Mouse (Mus musculus): Measurements from ENCODE around the gene Cisd1. TPM values are rescaled to one million over a fixed set of nuclear protein-coding genes. Genes with fewer than 3 reads are reported as not detected.

Cisd1 gene
- polyA plus RNA-seq, 1 experiment from 2014 or later: 279 TPM

DNA sequence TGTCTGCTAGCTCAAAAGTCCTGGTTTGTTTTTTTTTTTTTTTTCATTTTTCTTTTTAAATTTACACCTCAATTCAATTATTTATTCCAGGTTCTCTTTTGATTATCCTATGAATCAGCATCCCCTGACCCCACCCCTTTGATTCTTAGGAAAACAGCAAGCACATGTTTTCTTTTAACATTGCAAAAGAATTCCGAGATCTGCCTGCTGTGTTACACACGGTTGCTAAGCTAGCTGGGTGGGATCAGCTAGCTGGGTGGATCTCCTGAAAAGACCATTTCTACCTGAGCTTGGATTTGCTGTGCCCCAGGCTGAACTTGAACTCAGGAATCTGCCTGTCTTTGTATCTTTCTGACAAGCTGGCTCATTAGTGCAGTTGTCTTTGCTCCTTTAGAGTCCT, 1.4 kb upstream of the Cisd1 start:
- Histone ChIP-seq H3K27ac (ENCODE audit: low read depth, low read length) (no peak overlapping the region), H3K4me2 (ENCODE audit: low read length) (no peak overlapping the region), H3K9ac (ENCODE audit: low read length) (no peak overlapping the region), H3K4me3 (ENCODE audit: low read depth, low read length) (no peak overlapping the region), H3K27me3 (replicated peaks; ENCODE audit: control insufficient read depth, insufficient read depth, low read length) (no peaks in the 10 kb centered on the region), H3K4me1 (ENCODE audit: control insufficient read depth, insufficient read depth, low read length) (peaks cover 24% of the 10 kb centered on the region), H3K9me3 (replicated peaks; ENCODE audit: control insufficient read depth, low read length) (no peaks in the 10 kb centered on the region), H3K36me3 (ENCODE audit: control insufficient read depth, insufficient read depth, low read length) (no peaks in the 10 kb centered on the region)
- DNase-seq (ENCODE audit: low spot score) (no peak), ATAC-seq (no peak)
- 68% methylated on average over 2 of the region's 2 CpGs for WGBS

DNA sequence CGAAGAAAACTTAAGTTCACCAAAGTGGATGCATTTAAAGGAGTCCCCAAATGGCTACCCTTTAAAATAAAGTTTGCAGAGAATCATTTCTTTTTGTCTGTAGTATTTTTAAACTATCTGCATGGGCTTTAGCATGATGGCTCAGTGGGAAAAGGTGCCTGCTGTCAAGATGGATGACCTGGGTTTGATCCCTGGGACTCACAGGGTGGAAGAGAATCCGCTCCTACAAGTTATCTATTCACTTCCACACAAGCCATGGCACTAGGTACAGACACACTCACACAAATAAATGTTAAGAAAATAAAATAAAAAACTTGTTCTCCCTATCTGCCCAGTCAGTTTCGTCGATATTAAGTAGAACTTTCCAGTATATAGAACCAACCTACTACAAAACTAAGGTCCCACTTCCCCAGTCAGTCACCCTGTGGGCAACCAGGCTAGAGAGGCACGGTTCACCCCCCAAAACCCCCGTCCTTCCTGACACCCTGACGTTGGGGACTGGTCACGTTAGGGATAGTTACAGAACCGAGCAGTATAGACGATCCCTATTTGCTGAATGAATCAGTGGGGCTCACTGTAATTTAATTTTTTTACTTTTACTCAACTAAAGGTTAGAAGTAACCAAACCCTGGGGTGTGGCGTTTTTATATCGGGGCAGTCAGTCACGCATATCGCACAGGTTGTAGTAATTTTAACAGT, 1.0 kb downstream of the Cisd1 start:
- WGBS: 22% methylated on average over 14 of the region's 14 CpGs
- peak overlapping the region; percentile 91 for H3K9ac ChIP-seq (ENCODE audit: low read length)

DNA sequence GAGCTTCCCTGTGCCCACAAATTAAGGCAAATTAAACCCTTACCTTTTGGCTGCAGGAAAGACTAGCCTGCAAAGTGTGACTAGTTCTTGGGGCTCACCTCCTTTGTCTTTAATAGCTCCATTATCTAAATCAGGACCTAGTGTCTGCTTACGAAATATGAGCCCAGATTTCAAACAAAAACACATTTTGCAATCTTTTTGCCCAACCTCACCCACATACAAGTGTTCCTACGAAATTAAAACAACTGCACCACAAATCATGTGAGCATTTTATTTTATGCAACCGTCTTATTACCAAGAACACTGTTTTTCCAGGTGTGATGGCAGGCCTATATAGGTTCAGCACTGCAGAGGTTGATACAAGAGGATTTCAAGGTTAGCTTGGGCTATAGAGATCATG, 1.6 kb downstream of the Cisd1 start:
- Histone ChIP-seq H3K4me2 (ENCODE audit: low read length) (0 out of 2 replicates have a peak overlapping the region, but pooled peaks have one; percentile 80), H3K27ac (ENCODE audit: low read depth, low read length) (no peak overlapping the region)
- 89% methylated on average over 3 of the region's 3 CpGs for WGBS

More for the DNA sequence above, 1.0 kb downstream of the Cisd1 start:
- H3K4me3 ChIP-seq (ENCODE audit: low read depth, low read length): peak overlapping the region; percentile 85
- no peak for ATAC-seq
- H3K36me3 ChIP-seq (ENCODE audit: control insufficient read depth, insufficient read depth, low read length): no peaks in the 10 kb centered on the region
- no peak overlapping the region for H3K27ac ChIP-seq (ENCODE audit: low read depth, low read length)
- H3K27me3 ChIP-seq (replicated peaks; ENCODE audit: control insufficient read depth, insufficient read depth, low read length): no peaks in the 10 kb centered on the region
- DNase-seq (ENCODE audit: low spot score): no peak
- H3K9me3 ChIP-seq (replicated peaks; ENCODE audit: control insufficient read depth, low read length): no peaks in the 10 kb centered on the region
- peaks cover 17% of the 10 kb centered on the region for H3K4me1 ChIP-seq (ENCODE audit: control insufficient read depth, insufficient read depth, low read length)
- peak overlapping the region; percentile 80 for H3K4me2 ChIP-seq (ENCODE audit: low read length)

DNA sequence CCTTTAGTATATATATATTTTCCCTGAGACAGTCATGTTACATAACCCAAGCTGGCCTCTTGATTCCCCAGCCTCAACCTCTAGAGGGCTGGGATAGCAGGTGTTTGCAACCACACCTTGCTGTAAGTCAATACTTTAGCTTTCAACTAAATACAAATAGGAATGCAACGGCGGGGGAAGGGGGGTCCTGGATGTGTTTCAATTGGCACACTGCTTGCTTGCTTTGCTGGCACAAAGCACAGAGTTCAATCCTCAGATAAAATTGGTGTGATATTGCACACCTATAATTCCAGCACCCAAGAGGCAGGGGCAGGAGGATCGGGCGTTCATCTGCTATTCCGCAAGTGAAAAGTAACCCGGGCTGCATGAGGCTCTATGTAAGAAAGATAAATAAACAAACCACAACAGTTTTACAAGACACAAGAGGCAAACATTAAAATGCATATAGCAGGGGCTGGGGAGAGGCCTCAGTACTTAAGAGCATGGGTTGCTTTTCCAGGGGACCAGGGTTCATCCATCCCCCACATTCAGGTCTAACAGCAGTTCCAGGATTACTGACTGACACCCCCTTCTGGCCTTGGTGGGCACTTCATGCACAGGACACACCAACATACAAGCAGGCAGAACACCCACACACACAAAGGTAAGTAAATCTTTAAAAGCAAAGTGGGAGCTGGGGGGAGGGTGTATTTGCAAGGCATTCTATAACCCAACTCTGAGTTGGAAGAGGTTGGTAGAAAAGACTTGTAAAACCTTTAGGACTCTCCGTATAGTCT, 2.5 kb downstream of the Cisd1 start:
- H3K4me1 ChIP-seq (ENCODE audit: control insufficient read depth, insufficient read depth, low read length): peaks cover 17% of the 10 kb centered on the region
- no peaks in the 10 kb centered on the region for H3K9me3 ChIP-seq (replicated peaks; ENCODE audit: control insufficient read depth, low read length)
- no peaks in the 10 kb centered on the region for H3K36me3 ChIP-seq (ENCODE audit: control insufficient read depth, insufficient read depth, low read length)
- no peak for ATAC-seq
- H3K4me2 ChIP-seq (ENCODE audit: low read length): no peak overlapping the region
- H3K27me3 ChIP-seq (replicated peaks; ENCODE audit: control insufficient read depth, insufficient read depth, low read length): no peaks in the 10 kb centered on the region
- peak; percentile 6 for DNase-seq (ENCODE audit: low spot score)
- 90% methylated on average over 7 of the region's 7 CpGs for WGBS
- H3K4me3 ChIP-seq (ENCODE audit: low read depth, low read length): no peak overlapping the region
- H3K27ac ChIP-seq (ENCODE audit: low read depth, low read length): no peak overlapping the region
- H3K9ac ChIP-seq (ENCODE audit: low read length): no peak overlapping the region

More for the DNA sequence above, 1.6 kb downstream of the Cisd1 start:
- H3K9ac ChIP-seq (ENCODE audit: low read length): no peak overlapping the region
- H3K9me3 ChIP-seq (replicated peaks; ENCODE audit: control insufficient read depth, low read length): no peaks in the 10 kb centered on the region
- H3K4me1 ChIP-seq (ENCODE audit: control insufficient read depth, insufficient read depth, low read length): peaks cover 17% of the 10 kb centered on the region
- H3K4me3 ChIP-seq (ENCODE audit: low read depth, low read length): no peak overlapping the region
- H3K36me3 ChIP-seq (ENCODE audit: control insufficient read depth, insufficient read depth, low read length): no peaks in the 10 kb centered on the region
- no peaks in the 10 kb centered on the region for H3K27me3 ChIP-seq (replicated peaks; ENCODE audit: control insufficient read depth, insufficient read depth, low read length)
- DNase-seq (ENCODE audit: low spot score) (no peak), ATAC-seq (no peak)

DNA sequence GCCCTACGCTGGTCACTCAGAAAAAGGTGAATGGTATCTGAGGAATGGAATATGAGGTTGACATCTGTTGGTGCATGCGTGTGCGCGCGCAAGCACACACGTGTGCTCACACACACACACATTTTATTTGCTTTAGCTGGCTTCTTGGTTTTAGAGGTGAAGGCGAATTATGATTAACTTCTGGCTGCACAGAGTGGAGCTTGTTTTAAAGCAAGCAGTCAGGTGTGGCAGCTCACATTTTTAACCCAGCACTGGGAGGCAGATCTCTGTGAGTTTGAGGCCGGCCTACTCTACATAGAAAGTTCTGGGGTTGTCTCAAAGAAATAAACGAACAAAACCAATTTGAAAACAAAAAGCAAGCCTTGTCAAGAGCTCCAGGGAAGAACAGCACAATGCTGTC, 3.5 kb downstream of the Cisd1 start:
- WGBS: 92% methylated on average over 9 of the region's 9 CpGs
- Histone ChIP-seq H3K27me3 (replicated peaks; ENCODE audit: control insufficient read depth, insufficient read depth, low read length) (no peaks in the 10 kb centered on the region), H3K4me3 (ENCODE audit: low read depth, low read length) (no peak overlapping the region), H3K36me3 (ENCODE audit: control insufficient read depth, insufficient read depth, low read length) (peaks cover under 1% of the 10 kb centered on the region; the same call in 1 of the 2 replicates), H3K4me2 (ENCODE audit: low read length) (no peak overlapping the region), H3K9me3 (replicated peaks; ENCODE audit: control insufficient read depth, low read length) (no peaks in the 10 kb centered on the region), H3K27ac (ENCODE audit: low read depth, low read length) (no peak overlapping the region), H3K9ac (ENCODE audit: low read length) (no peak overlapping the region), H3K4me1 (ENCODE audit: control insufficient read depth, insufficient read depth, low read length) (peaks cover 17% of the 10 kb centered on the region)
- ATAC-seq: no peak
- no peak for DNase-seq (ENCODE audit: low spot score)

DNA sequence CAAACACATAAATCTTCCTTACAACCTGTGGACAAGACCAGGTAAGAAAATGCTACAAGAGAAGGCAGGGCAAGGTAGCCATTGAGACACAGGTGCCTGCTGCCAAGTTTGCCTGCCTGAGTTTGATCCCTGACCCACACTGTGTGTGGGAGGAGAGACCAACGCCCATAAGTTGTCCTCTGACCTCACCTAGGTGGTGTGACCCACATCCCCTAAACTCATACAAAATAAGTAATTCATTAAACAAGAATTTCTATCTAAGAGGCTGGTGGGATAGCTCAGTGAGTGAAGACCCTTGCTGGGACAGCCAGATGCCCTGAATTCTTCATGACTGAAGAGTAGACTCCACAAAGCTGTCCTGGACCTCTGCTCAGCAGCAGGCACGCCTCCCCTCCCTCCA, 4.6 kb downstream of the Cisd1 start:
- H3K4me3 ChIP-seq (ENCODE audit: low read depth, low read length): no peak overlapping the region
- no peak for DNase-seq (ENCODE audit: low spot score)
- peaks cover 14% of the 10 kb centered on the region for H3K4me1 ChIP-seq (ENCODE audit: control insufficient read depth, insufficient read depth, low read length)
- no peak for ATAC-seq
- peaks cover 12% of the 10 kb centered on the region for H3K36me3 ChIP-seq (ENCODE audit: control insufficient read depth, insufficient read depth, low read length)
- H3K27me3 ChIP-seq (replicated peaks; ENCODE audit: control insufficient read depth, insufficient read depth, low read length): no peaks in the 10 kb centered on the region
- H3K9me3 ChIP-seq (replicated peaks; ENCODE audit: control insufficient read depth, low read length): no peaks in the 10 kb centered on the region
- no peak overlapping the region for H3K4me2 ChIP-seq (ENCODE audit: low read length)
- H3K27ac ChIP-seq (ENCODE audit: low read depth, low read length): no peak overlapping the region
- WGBS: 80% methylated on average over 2 of the region's 2 CpGs
- no peak overlapping the region for H3K9ac ChIP-seq (ENCODE audit: low read length)

DNA sequence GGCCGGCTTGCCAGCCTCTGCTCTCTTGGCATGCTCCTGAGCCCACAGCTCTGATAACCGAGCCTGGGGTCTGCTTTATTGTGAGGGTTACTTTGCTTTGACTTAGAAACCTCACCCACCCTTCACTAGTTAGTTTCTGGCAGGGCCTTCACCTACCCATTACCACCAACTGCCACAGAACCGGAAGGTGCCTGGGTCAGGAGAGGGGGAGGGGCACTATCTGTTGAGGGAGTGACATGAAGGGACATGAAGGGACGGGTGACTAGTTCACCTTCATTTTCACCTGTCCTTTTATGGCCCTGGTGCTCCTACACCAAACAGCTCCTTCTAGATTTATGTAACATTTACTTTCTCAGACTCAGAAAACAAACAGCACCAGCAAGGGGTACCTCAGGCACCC, 5.3 kb downstream of the Cisd1 start:
- no peaks in the 10 kb centered on the region for H3K9me3 ChIP-seq (replicated peaks; ENCODE audit: control insufficient read depth, low read length)
- no peak for ATAC-seq
- peaks cover 17% of the 10 kb centered on the region for H3K36me3 ChIP-seq (ENCODE audit: control insufficient read depth, insufficient read depth, low read length)
- H3K4me3 ChIP-seq (ENCODE audit: low read depth, low read length): no peak overlapping the region
- H3K9ac ChIP-seq (ENCODE audit: low read length): no peak overlapping the region
- no peak for DNase-seq (ENCODE audit: low spot score)
- H3K27ac ChIP-seq (ENCODE audit: low read depth, low read length): no peak overlapping the region
- H3K27me3 ChIP-seq (replicated peaks; ENCODE audit: control insufficient read depth, insufficient read depth, low read length): no peaks in the 10 kb centered on the region
- 56% methylated on average over 4 of the region's 4 CpGs for WGBS
- H3K4me1 ChIP-seq (ENCODE audit: control insufficient read depth, insufficient read depth, low read length): peaks cover 11% of the 10 kb centered on the region
- H3K4me2 ChIP-seq (ENCODE audit: low read length): no peak overlapping the region

DNA sequence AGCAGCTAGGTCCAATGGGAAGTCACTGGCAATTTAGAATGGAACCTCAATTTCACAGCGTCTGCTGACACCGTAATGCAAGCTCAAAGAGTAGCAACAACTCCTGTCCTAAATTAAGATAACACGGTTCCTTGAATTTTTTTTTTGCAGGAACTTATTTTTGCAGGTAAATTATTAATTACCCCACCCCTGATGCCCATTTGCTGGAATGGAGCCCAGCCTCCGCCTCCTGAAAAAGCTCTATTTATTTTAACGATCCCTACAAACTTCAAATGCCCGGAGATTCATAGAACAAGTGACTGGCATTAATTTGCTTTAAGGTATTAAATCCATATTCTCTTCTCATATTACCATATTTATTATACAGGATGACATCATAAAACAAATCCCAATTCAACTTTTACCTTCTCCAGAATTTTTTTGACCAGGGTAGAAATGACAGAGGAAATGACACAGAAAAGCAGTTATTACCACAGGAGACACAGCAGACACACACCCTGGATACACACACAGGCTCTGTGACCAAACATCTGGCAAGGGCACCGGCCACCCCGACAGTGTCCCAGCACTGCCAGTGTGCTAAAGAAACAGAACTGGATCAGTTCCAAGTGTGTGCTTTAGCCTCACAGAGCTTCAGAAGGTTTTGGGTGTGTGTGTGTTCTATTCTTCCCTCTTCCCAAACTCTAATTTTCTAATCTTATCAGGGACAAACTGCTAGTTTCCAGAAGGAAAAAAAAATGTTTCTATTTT, 6.4 kb downstream of the Cisd1 start:
- WGBS: 52% methylated on average over 8 of the region's 8 CpGs
- peaks cover 24% of the 10 kb centered on the region for H3K36me3 ChIP-seq (ENCODE audit: control insufficient read depth, insufficient read depth, low read length)

More for the DNA sequence above, 6.4 kb downstream of the Cisd1 start:
- Histone ChIP-seq H3K27ac (ENCODE audit: low read depth, low read length) (no peak overlapping the region), H3K4me2 (ENCODE audit: low read length) (no peak overlapping the region), H3K4me3 (ENCODE audit: low read depth, low read length) (no peak overlapping the region), H3K9me3 (replicated peaks; ENCODE audit: control insufficient read depth, low read length) (no peaks in the 10 kb centered on the region), H3K27me3 (replicated peaks; ENCODE audit: control insufficient read depth, insufficient read depth, low read length) (no peaks in the 10 kb centered on the region), H3K9ac (ENCODE audit: low read length) (no peak overlapping the region), H3K4me1 (ENCODE audit: control insufficient read depth, insufficient read depth, low read length) (peaks cover 3% of the 10 kb centered on the region; the same call in 1 of the 2 replicates)
- no peak for ATAC-seq
- DNase-seq (ENCODE audit: low spot score): peak; percentile 36

Data from forebrain, embryonic 14.5 days (tissue).